Mouse (Mus musculus) G1E-ER4 (cell line): ENCODE data around the gene Spag9. TPM values are rescaled to one million over a fixed set of nuclear protein-coding genes. Genes with fewer than 3 reads are reported as not detected.

Experiments
- GATA1 ChIP-seq: IDR thresholded peaks from one replicate; pipeline ENCODE4 v1.8.0; 2012; ENCODE audit warnings: low read length, inconsistent platforms
- polyA plus RNA-seq: library from polyadenylated mRNA; stranded (reverse); fragments of >175 nt; gene quantifications from 2 replicates; pipeline ENCODE4 v1.2.3, GENCODE M21; 2012

The Spag9 gene
- polyA plus RNA-seq, 1 experiment = 11.2 TPM

- TF ChIP-seq GATA1 = no peak
Measured at GRCm38 (mm10) chr11:94097489-94097888, 101.6 kb downstream of the Spag9 start.

- no peak for TF ChIP-seq GATA1
Measured at GRCm38 (mm10) chr11:94098840-94099239, 102.9 kb downstream of the Spag9 start.

- TF ChIP-seq GATA1 = no peak
Measured at GRCm38 (mm10) chr11:94113795-94114194, 117.9 kb downstream of the Spag9 start.

- TF ChIP-seq GATA1 = no peak
Measured at GRCm38 (mm10) chr11:94115408-94115807, 119.5 kb downstream of the Spag9 start.

- no peak for TF ChIP-seq GATA1
Measured at GRCm38 (mm10) chr11:94116655-94117054, 120.8 kb downstream of the Spag9 start.

- no peak for TF ChIP-seq GATA1
Measured at GRCm38 (mm10) chr11:94117836-94118235, 121.9 kb downstream of the Spag9 start.

GRCm38 (mm10) chr11:94118612-94119011 is 122.7 kb downstream of the Spag9 start:
- no peak for TF ChIP-seq GATA1

GRCm38 (mm10) chr11:94120690-94121089 is 124.8 kb downstream of the Spag9 start:
- no peak for TF ChIP-seq GATA1

- no peak for TF ChIP-seq GATA1
Measured at GRCm38 (mm10) chr11:94121501-94121900, 125.6 kb downstream of the Spag9 start.

- TF ChIP-seq GATA1 = no peak
Measured at GRCm38 (mm10) chr11:94122341-94123030, 126.6 kb downstream of the Spag9 start.

- no peak for TF ChIP-seq GATA1
Measured at GRCm38 (mm10) chr11:94126701-94127100, 130.8 kb downstream of the Spag9 start.

- no peak for TF ChIP-seq GATA1
Measured at GRCm38 (mm10) chr11:94127966-94128365, 132.1 kb downstream of the Spag9 start.

- no peak for TF ChIP-seq GATA1
Measured at GRCm38 (mm10) chr11:94128506-94128905, 132.6 kb downstream of the Spag9 start.

- TF ChIP-seq GATA1 = no peak
Measured at GRCm38 (mm10) chr11:94129261-94130059, 133.6 kb downstream of the Spag9 start.

- TF ChIP-seq GATA1 = no peak
Measured at GRCm38 (mm10) chr11:94130118-94131095, 134.5 kb downstream of the Spag9 start.
